Mouse (Mus musculus) gastrocnemius, adult 8-10 months (tissue): Measurements from ENCODE around the gene Trim3. TPM values are rescaled to one million over a fixed set of nuclear protein-coding genes. Genes with fewer than 3 reads are reported as not detected.

Experiments used
- DNase-seq, 2 experiments: peaks; one replicate each; pipeline ENCODE4 v3.0.0; 2022; ENCODE audit warnings: low spot score in 2 of 2
- total RNA-seq, 4 experiments: library from RNA; stranded (reverse); gene quantifications; 2 replicates each; pipeline ENCODE4 v1.2.4; 2022

Gene Trim3
- 10 to 100 TPM; 10.0 to 14.9 (median 12.3) TPM for total RNA-seq

DNA sequence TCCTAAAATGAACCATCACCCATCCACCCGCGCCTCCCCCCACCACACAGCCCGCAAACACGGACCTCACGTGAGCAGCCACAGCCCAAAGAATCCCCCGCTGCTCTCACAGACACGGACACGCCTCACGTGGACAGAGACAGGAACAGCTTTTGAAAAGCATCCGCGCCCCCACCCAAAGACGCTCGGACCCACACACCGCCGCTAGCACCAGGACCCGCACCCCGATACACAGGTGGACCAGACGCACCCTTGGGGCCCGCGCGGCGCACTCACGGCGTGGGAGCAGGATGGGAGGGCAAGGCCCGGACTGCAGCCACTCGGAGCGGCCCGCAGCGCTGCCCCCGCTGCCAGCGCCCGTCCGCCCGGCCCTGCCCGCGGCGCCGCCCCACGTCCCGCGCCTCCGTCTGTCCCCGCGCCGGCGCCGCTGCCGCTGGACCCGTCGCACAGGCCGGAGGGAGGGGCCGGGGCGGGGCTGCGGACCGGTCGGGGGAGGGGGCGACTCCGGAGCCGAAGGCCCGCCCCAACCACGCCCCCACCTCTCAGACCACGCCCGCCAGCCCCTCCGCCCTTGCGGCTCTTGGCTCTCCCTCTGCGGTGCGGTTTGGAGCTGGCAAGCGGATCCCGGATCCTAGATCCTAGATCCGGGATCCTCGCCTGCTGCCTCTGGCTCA is at the start of gene Trim3:
Trim3 (minus strand) TSS at position 445 of the 674 bp plus-strand sequence.
- DNase-seq, result peak; percentile 81 to 88

DNA sequence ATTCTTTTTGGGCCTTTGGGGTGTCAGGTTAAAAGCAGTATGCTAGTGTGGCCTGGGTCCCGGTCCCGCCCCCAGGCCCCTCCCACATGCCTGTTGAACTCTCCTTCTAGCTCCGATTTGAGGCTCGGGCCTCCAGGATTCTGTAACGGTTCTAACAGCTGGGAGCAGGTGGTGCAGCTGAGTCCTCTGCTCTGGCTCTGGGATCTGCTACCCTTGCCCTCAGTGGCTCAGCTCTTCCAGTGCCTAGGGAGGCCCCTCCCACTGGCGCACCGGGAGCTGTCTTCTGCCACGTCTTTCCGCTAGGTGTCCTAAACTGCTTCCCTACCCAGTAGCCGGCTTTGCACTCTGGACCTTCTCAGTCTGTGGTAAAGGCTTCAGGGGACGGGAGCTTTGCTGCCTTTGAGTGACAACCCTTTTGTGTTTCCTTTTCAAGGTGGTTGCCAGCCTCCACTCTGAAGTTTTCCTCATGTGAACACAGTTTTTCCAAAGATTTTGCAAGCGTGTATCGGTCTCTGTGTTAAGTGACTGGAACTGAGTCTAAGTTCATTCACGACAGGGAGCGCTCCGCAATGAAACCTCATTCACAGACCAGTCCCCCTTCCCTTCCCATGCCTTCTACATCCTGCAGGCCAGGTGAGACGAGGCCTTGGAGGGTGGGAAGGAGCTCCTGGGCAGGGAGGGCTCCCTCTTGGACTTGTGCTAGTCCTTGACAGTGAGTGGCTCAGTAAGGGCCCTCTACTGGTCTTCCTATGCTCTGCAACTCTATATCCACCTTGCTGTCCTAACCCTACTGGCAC is 17.5 kb upstream of the Trim3 start, which contains the start of gene Dnhd1:
Dnhd1 (plus strand) TSS at position 189 of the 797 bp plus-strand sequence.
- peak; percentile 79 to 81 for DNase-seq

DNA sequence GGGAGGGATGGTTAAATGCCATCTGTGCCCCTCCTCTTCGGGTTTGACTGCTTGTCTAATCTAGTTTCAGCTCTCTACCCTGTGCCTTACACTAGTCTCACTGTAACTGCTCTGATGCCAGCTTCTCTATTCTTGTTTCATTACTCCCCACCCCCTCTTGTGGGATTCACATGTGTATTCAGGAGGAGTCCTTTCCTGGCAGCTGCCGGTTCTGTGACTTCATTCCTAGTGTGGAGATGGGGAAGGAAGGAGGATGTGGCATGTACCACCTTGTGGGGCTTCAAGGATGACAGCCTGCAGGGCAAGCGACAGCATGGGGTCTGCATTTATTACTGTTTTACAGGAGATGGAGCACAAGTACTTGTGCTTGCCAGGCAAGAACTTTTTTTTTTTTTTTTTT is 8.6 kb upstream of the Trim3 start:
- DNase-seq, result no peak

DNA sequence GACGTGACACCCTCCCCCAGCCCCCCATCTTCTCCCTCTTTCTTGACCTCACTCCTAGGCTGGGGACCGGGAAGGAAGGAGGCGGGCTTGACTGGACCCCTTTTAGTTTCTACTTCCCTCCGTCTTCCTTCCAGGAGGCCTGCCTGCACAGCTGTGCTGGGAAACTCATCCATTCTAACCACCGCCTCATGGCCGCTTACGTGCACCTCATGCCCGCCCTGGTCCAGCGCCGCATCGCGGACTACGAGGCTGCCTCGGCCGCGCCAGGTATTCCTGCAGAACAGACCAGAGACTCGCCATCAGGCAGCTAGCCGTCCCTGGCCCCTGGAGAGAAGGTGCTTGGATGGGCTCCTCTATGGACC is 7.5 kb upstream of the Trim3 start:
- no peak for DNase-seq

DNA sequence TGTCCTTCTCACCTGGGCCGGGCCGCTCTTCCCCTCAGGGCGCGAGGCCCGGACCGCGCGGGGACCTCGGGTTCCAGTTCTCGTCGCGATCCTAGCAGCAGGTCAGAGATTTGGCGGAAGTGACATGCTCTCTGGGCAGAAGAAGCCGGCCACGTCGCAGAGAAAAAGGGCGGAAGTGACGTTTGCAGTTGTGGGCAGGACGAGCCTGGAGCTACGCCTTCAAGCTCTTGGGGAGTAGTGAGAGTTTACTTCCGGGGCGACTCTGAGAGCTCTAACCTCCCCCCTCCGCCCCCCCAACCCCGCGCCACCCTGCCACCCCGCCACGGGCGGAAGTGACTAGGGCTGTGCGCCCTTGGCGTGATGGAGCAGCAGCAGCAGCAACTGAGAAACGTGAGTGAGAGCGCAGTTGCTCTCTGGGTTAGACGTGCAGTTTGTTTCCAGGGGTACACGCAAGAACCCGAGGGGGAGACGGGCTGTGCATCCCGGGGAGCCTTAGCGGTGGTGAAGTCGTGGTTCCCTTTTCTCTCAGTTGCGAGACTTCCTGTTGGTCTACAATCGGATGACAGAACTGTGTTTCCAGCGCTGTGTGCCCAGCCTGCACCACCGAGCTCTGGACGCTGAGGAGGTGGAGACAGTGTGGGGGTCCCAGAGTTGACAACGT is 7.0 kb upstream of the Trim3 start, which contains the start of the genes Arfip2 and Gm45799:
Arfip2 (minus strand) TSS at position 184 of the 661 bp plus-strand sequence.
Gm45799 (plus strand) TSS at position 320 of the 661 bp plus-strand sequence.
- peak; percentile 93 to 96 for DNase-seq

DNA sequence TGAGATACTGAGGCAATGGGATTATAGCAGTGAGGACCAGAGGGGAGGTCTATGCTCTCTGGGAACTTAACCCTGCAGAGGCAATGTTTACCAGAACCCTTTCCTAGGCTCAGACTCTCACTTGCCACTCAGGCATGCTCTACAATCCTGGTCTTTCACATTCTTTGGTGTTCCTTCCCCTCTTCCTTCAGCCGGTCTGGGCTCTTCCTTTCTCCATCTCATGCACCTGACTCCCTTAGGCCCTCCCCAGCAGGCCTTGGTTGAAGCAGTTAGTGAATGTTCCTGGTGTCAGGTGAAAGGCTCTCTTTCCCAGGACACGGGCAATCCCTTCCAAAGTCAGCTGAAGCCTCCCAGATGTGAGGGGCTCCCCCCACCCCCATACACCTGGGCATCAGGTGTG is 6.4 kb upstream of the Trim3 start, which contains the start of gene Timm10b:
Timm10b (plus strand) TSS at position 301 of the 400 bp plus-strand sequence.
- no peak for DNase-seq

DNA sequence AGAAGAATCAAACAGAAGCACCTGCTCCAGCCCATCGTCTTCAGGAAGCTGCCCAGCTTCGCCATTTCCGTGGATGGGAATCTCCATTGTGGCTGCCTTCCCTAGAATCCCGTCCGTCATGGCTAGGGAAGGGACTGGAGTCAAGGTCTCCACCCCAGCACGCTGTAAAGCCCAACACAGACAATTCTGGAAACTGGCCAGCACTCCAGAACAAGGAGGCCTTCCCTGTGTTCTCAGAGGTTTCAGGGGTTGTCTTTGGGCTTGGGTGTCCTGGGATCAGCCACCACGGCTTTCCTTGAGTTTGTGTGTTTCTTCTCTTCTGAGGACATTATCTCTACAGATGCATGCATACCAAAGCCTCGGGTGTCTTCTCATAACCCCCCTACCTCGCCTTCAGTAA is 5.9 kb upstream of the Trim3 start:
- DNase-seq, result no peak

DNA sequence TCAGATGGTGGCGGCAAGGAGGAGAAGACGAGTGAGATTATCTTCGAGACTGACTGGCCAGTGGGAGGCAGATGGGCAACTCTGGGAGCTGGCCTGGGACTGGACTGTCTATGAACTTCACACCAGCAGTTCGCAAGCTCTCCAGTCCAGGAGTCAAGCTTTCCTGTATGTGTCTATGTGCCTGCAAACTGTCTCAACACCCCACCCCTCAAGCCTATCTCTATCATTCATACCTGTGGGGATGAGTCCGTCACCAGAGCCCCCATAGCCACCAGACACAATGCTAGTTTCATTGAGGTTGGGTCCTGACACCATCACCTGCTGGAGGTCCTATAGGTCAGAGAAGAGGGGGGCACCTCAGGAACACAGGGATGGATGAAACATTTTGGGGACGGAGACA is 5.4 kb upstream of the Trim3 start:
- DNase-seq, result no peak

DNA sequence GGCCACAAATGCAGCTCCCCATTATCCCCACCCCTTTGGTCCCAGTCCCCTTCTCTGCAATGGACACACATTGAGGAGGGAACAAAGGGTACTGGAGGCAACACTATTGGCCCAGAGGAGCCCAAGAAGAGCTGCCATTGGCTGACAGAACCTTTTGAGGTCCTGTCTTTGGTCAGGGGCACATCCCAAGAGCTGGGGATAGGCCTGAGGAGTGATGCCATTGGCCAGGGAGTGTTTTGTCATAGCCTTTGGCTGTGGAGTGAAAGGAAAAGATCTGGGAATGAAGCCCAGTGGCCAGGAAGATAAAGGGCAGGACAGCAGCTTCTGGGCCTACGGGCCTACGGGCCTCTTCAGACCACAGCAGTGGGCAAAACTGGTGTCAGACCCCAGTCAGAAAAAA is 2.4 kb upstream of the Trim3 start:
- DNase-seq, result no peak

DNA sequence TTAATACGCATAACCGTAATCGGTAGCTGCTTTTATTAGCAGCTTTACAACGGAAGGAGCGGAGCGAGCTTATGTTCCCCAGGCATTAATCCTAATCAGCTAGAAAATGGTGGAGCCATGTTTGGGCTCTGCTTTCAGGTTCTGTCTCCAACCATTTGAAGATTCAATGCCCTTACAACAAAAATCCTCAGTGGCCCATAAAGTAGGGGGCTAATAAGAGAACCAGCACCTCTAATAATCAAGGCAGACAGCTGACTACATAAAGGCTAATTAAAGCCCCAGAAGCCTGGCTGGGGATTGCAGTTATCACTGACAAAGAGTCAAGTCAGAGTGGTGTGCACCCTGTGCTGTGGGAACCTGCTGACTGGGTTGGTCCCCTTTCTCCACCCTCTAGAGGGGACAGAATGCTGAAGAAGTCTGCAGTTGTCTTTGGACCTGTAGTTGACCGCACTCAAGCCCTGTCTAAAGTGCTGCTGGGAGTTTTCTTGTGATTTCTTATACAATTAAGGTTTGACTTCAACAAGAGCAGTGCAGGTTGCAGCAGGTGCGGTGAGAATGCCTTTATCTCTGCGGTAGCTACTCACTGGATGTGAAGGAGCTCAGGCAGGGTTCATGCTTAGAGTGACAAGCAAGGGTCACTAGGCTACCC is 1.0 kb upstream of the Trim3 start:
- no peak for DNase-seq

DNA sequence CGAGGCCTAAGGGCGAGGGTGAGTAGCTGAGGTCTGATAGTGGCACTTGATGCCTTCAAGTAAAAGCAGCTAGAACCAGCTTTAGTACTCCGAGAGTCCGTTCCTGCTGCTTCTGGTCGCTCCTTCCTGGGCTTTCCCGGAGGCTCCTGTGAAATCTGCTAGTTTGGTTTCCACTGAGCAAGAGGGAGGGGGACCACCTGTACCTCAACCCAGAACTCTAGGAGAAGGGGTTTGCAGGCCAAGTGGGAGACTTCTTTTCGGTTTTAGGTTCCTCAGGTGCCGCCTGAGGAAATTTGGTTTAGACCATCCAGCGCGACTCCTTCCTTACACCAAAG is 397 bp upstream of the Trim3 start:
- DNase-seq, result no peak

DNA sequence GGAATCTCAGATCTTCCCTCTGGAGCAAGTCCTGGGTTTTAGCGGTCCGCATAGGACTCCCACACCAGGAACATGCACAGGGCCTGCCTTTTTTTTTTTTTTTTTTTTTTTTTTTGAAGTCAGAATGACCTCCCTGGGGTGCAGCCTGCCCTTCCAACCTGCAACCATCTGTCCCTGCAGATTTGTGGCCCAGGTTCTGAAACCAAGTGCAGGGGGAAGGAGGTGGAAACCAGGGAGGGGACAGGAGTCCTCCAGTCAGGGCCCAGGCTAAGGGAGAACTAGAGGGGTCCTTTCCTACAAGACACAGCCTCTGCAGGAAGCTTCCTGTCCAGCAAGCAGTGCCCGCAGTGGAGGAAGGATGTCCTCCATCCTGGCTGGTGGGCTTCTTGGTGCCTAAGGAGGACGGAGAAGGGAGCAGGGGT is 809 bp downstream of the Trim3 start:
- no peak for DNase-seq

DNA sequence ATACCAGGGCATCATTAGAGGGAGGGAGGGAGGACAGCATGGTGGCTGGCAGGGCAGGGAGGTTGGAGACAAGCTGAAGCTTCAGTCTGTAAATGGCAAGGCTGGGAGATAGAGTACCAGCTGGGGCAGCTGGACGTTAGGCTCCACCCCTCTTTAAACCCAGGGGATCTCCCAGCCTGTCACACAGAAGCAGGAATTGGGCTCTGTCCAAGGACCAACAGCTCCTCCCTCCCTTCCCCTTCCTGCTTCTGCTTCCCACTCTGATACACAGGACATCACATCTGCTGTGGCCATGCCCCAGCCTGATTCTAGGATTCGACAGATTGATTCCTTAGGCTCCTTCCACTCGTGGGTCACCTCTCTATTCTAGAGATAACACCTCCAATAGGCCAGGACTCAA is 4.7 kb downstream of the Trim3 start:
- DNase-seq, result peak; percentile 16 to 42

DNA sequence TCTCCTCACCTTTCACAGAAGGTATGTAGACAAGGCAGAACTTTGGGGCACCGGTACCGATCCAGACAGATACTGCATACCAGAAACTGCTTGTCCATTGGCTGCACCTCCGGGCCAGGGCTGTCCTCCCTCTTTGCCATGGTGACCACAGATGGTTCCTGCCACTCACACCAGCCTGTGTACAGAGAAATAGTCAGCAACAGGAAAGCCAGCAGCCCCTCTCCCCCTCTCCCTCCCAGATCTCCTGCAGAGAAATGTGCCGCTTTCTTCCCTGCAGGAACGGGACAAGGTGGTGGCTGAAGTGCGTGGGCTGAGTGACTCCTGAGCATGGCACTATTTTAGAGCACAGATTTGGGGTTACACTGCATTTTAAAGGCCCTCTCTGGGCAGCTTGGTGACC is 8.0 kb downstream of the Trim3 start:
- no peak for DNase-seq

DNA sequence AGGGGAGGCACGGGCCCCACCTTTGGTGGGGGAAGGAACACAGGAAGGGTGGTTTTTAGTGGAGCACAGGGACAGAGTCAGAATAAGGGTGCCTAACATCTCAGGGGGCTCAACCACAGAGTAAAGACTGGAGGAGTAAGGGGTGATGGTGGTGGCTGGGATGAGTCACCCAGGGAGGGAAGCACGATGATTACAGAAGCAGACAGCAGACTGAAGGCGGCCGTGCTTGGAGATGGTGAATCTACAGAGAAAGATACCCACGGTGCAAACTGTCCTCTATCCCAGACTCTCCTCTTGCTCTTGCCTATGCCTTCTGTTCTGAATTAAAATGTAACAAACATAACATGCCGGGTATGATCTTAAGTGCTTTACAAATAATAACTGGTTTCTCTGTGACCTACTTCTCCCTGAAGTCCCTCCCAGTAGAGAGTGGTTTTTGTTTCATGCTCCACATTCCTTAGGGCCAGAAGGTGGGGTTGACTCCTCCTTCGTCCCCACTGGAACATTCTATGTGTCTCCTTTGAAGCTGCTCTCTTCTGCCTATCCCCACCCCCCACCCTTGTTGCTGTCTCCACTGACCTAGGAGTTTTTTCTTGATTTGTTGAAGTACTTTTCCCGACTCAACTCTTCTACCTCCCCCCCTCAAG is 11.6 kb downstream of the Trim3 start:
- no peak for DNase-seq

DNA sequence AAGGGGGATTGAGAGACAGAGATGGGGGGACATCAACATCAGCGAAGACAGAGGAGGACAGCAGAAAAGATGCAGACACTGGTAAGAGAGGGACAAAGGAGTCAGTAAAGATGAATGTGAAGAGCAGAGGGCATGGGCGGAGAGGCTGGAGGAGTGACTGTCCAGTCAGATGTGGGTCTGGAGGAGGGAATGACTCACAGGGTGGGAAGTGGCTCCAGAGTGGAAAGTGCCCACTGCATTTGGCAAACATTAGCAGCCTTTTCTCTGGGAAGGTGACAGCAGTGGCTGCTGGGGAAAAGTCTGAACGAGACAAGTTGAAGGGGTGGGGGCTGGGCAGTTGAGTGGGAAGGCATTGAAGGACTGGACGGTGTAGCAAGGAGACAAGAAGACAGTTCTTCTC is 12.3 kb downstream of the Trim3 start:
- DNase-seq, result no peak

DNA sequence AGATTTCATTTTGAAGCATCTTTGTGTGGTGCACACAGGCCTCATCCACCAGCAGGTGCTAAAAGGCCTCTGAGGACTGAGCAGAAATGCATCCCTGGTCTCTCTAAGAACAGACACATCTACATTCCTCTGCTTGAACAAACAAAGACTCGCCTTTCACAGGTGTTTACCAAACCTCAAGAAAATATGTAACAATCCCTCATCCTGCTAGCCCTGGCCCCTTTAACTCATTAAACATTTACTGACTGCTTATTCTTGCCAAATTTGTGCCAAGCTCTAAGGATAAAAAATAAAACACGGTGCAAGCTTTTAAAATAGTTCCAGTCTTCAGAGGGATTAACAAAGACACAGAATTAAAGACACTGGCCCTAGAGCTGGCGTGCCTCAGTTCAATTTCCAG is 13.7 kb downstream of the Trim3 start:
- no peak for DNase-seq

DNA sequence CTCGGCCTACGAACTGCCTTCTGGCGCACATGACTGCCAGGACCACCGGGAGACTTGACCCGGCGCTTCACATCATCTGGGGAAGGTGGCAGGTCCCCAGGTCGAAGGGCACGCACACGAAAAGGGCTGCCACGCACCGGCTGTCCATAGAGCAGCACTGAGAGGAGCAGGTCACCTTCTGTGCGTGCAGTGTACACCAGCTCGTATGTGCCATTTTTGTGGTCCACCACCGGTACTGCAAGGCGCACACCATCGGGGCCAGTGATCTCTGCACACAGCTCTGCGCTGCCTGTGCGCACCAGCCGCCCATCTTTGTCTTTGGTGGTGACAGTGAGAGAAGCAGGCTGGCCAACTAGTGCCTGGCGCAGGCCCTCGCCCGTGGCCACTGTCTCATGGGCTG is 15.6 kb downstream of the Trim3 start:
- no peak for DNase-seq

DNA sequence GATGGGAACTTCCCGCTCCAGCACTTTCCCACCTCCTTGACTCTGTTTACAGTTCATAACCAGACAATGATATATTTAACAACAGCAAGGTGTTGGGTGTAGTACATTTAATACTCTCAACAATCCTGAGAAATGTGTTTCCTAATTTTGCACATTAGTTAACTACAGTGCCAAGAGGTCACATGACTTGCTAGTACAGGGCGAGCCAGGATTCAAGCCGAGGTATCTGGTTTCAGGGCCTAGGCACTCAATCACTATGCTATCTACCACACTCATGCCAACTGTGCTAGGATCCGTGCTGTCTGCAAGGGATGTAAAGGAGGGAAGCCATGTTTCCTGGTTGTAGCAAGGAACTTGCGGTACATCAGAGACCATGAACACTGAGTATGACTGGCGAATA is 16.8 kb downstream of the Trim3 start:
- DNase-seq, result no peak

DNA sequence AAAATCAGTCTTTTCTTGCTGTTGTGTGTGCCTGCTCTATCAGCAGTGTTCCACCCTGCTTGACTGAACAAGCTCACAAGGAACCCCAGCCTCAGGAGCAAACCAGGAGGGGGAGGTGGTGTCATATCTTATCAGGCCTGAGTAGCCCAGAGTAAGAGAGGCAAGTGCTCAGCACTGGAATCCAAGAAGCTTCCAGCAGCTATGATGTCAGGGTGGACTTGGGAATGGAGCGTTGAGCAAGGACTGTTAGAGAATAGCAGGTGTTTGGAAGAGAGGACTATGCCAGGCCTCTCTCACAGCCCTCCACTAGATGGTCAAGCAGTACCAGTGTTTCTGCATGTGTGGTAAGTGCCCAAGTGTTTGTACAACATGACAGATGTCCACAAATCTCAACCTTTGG is 17.7 kb downstream of the Trim3 start:
- DNase-seq, result no peak

DNA sequence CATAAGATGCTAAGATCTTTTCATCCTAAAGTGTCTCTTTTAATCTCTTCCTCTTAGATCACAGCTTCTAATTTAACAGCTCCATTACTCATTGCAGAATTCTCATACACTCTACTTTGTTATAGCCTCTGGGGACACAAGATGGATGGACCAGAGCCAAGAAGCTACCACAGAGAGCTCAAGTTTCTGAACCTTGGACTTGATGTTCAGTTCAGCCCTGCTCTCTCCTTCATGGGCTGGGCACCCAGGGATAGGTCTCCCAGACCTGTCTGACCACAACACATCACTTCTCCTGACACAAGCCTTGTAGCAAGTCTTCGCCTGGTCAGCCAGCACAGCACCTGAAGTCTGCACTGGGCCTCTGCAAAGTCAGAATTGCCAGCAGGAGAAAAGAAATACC is 19.0 kb downstream of the Trim3 start:
- no peak for DNase-seq
